Mouse (Mus musculus) stomach, postnatal 0 days (tissue): ENCODE data around the gene Pgpep1.

Experiments used
- CTCF ChIP-seq: IDR thresholded peaks from 2 replicates; pipeline ENCODE4 v1.5.1; 2016; ENCODE audit warnings: antibody characterized with exemption, low read depth, mild to moderate bottlenecking, moderate library complexity
- EP300 ChIP-seq: optimal IDR thresholded peaks from 2 replicates; pipeline ENCODE3; 2016; ENCODE audit warnings: antibody characterized with exemption

GRCm38 (mm10) chr8:70628986-70629490 lies 31.1 kb downstream of the Pgpep1 start:
- TF ChIP-seq CTCF (no peak), EP300 (no peak)
